Mouse (Mus musculus) liver (tissue): ENCODE data around the gene Tmem30a.

Experiments used
- DNase-seq: peaks from one replicate; pipeline ENCODE4 v3.0.0-alpha.2; 2020; ENCODE audit warnings: mixed read lengths

The Tmem30a gene

DNA sequence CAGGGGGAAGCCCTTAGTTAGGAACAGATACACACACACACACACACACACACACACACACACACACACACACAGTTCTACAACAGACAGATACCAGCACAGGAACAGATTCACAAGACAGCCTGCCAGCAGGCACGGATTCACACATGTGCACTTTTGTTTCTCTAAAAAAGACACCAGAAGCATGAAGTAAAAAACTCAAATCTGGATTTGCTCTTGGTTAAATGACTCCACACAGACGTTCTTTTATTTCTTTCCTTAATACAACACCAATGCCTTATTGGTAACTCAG lies 7.6 kb downstream of the Tmem30a start:
- DNase-seq, result no peak

DNA sequence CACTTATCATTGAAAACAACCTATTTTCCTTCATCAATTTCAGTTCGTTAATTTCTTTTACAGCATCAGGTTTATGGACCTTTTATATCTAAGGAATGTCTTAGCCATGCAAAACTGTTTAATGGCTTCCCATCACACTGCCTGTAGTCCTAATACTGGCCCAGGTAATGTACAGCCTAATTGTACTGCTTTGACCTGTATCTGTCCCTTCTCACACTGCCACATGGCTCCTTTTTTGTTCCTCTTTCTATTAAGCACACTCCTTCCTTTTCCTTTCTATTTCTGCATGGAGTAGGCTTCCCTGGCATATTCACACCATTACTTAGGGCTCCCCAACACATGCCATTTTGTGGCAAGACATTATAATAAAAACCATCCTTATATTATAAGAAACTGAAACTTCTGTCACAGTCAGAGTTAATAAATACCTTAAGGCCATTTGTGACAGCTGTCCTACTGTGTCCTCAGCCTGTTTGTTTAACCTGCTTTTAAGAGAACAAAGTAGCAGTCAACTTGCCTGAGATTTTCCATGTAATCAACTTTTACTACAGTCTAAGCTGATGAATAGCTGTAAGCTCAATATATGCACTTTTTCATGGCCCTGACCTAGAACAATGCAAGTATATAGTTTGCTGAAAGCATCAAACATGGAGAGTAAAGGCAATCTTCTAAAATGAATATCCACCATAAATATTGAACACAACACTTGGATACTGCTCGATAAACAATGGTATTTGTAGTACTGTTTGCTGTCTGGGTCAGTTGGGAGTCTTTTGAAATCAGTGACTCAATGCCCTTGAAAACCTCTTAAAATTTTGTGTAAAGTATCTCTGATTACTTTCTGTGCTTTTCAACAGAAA lies 8.1 kb downstream of the Tmem30a start:
- DNase-seq, result no peak

DNA sequence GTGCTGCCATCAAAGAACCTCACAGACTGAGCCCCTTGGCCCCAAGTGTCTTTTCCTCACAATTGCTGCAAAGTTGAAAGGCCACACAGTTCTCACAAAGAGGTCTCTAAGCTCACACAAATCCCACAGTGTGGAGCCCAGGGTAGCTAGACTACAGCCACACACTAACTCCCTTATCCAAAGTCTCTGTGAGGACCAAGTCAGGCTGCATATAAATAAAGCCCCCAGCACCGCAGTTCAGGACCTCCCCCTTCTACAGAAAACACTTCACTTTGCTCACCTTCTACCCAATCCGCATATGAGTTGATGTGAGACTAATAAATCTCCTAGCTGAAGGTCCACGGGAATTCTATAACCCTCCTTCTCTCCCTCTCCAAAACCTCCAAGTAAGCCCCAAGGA lies 8.9 kb downstream of the Tmem30a start:
- DNase-seq, result no peak

DNA sequence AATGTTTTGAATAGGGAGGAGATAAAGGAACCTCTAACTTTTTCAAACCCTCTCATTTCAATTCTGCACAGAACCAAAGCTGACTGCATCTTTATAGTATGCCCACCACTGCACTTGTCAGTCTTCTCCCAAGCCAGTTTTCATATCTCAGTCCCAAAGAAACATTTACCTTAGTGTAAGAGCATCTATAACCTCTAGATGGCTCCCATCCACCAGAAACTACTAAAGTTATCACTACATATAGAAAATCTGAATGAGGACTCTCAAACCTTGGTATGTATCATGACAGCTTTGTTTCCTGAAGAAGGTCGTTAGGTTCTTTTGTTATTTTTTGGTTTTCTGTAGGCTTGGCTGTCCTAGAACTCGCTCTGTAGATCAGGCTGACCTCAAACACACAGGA lies 14.0 kb downstream of the Tmem30a start:
- DNase-seq, result no peak

DNA sequence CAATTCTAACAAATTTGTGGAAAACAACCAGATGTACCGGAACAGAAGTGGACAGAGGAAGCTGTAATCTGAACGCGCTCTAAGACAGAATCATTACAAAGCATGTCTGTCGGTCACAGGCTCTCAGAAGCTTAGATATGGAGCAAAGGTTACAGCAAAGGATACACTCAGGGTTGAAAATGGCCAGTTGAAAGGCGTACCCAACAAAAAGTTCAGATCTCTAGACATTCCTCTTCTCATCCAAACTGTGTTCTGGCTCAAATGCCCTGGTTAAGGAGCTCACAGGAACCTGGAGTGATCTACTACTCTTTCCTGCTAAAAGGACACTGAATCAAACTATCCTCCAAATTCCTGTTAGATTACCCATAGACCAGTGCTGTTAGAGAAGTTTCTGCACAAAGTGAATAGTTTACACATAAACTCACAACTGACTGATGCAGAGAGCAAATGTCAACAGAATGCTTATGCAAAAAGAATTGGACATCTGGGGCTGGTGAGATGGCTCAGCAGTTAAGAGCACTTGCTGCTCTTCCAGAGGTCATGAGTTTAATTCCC lies 26.2 kb downstream of the Tmem30a start:
- no peak for DNase-seq

DNA sequence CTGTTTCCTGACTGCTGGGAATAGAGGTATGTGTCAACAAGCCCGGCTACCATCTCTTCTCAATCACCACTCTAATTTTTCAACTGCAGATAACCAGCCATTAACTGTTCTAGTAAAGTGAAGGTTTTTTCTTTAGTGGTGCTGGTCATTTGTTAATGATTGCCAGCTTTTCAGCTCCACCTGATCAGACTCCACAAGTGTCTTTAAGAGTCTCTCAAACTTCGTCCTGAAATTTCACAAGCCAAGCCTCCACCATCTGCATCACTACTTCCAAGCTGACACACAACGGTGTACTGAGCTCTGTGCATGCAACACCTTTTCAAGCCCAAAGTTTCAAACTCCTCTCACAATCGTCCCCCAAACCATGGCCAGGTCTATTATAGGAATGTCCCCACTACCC lies 28.0 kb downstream of the Tmem30a start:
- DNase-seq, result no peak

DNA sequence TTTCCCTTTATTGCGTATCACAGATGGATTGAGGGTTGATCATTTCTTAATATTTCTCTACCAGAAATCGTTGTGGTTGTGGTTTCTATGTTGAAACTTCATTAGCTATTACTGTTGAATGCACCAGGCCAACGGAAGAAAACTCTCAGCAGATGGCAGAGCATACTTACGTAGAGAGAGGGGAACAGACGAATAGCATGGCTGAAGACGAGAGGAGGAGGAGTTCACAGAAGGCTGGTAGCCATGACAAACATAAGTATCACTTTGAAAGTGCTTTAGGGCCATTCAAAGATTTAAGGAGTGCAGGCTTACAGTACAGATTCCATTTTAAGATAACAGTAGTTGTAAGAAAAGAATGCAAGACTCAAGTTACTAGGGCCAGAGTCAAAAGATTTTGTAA lies 30.8 kb downstream of the Tmem30a start:
- no peak for DNase-seq

DNA sequence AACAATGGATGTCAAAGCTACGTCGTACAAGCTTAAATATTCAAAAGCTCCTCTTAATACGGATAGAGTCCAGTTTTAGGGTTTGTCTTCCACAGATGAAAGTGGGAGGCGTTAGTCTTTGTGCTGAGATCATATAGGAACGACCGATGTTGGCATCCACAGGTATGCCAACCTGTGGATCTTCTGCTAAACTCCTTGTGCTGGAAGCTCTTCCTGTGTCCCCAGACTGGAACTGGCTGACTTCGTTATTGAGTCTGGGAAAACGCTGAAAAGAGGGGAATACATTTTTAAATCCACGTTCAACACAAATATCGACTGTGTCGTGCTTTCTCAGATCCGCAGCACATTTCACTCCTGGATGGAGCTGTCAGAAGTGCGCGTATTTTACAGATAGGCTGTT lies 33.2 kb downstream of the Tmem30a start:
- DNase-seq, result no peak

DNA sequence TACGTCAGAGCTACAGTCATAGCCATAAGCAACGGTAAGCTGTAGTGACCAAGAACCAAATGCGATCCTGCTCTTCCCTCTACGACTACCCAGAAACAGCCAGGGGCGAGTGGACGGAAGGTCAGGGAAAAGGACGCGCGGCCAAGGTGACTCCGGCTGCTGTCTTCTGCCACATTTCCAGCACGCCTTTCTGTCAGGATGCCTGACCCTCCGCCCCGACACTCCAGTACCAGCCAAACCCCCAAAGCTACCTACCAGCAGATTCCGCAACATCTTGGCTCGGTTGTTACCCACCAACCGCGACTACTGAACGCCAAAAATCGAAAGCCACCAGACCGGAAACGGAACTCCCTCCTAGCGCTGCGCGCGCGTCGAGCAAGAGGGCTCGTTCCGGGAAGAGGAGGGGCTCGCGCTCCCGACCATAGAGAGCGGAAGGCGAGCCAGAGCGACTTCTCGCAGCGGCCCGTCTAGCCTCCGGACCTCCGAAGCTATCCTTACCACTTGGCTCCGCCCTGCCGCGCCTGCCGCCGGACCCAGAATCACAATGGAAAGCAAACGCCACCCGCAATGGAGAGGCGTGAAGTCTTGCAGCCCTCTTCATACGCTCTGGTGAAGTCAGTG lies 33.8 kb downstream of the Tmem30a start, which contains the start of gene Cox7a2:
TSS of gene Cox7a2 (minus strand) at position 494 of the 621 bp plus-strand sequence.
- DNase-seq, result peak; percentile 95

DNA sequence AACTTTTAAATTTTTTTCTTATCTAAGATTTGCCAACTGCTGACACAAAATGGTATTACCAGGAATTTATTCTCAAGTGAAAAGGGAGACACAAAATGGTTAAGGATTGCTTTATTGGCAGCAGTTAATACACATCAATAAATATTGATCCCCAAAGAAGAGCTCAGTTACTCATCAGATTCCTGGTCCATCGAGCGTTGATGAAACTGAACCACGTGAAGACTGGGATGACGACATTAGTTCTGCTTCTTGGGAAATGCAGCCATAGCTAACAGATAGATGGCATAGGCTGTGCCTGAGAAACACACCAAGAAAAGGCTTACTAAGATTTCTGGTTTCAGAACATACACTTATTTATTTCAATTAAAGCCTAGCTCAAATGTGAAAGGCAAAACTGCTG lies 38.0 kb downstream of the Tmem30a start:
- DNase-seq, result no peak

DNA sequence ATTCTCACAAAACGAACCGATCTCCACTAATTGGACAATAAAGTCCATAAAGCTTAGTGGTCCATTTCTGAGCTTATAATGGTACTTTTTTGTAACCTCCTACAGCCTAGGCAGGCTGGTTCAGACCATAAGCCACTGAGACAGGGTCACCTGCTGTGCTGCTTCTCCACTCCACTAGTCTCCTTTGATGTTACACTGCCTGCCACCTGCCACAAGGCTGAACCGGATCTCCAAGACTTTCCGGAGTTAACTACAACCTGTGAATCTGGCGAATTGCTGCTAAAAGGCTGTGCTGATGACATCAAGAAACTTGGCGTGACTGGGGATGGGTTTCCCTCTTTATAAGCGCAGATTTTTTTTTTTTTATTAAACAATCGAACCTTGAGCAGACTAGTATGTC lies 41.5 kb downstream of the Tmem30a start:
- no peak for DNase-seq

DNA sequence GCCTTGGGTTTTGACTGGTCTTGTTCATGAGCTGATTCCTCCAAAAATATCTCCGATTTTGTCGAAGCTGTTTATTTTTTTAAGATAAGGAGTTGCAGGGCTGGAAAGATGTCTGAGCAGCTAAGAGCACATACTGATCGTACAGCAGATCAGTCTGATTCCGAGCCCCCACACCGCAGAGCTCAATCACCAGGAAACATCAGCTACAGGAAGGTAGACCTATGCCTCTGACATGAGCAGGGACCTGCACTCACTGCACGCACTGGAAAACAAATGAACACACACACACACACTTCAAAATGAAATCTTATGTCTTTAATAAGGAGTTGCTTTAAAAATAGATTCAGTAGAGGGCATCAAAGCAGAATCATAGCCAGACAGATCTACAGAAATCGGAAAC lies 42.6 kb downstream of the Tmem30a start:
- no peak for DNase-seq

DNA sequence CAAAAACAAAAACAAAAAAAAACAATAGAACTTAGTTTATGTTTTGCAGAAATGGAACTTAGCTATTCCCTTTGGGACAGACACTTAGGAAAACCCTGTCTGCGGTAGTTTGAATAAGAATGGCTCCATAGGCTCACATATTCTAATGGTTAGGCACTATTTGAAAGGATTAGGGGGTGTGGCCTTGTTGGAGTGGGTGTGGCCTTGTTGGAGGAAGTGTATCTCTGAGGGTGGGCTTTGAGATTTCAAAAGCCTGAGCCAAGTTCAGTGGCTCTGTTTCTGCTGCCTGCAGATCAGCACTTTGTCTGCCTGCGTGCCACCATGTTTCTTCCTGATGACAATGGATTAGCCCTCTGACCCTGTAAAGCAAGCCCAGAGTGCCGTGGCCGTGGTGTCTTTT lies 48.3 kb downstream of the Tmem30a start:
- DNase-seq, result no peak

DNA sequence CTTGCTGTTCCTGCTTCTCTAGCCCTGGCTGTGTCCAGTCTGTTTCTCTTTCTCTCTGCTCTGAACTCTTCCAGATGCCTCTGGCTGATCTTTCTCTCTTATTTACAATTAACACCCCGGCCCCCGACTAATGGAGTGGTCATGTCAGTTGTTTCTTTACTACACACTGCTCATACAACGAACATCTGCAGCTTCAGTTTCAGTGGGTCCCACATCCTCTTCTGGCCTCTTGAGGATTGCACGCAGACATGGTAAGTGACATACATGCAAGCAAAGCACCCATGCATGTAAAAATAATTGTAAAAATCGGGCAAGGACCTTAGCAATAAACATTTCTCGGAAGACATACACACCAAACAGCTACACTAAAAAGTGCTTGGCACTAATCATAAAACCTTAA lies 57.7 kb downstream of the Tmem30a start:
- DNase-seq, result no peak

DNA sequence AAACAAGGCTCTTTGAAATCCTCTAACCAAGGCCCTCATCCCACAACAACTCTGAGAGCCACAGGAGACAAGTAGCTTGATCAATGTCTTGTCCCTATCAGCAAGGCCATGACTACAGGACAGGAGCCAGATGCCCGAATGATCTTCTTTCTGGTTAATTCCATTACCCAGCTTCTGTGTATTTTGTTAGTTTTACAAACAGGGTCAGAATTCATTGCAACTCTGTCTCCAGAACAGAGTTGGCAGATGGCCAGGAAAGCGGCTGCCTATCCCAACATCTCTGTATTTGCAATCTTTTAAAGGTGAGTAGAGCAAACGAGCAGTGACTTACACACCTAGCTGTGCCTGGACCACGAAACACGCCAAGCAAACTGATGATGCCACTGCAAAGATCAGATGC lies 63.0 kb downstream of the Tmem30a start:
- no peak for DNase-seq

DNA sequence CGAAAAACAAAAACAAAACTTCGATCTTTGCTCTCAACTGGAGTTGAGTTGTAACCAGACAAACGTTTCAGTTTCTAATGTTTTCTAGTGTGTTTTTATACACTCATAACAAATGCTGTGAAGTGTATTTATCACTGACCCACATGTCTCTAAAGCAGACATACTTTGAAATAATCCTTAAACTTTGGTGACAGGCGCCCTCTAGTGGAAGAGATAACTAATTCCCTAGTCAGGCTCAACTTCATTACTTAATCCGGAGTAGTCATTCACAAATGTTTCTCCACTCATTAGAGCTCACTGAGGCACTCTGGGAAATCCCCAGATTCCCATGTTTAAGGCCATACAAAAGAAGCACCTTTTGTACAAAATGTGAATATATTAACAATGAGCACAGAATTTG lies 70.2 kb downstream of the Tmem30a start:
- no peak for DNase-seq

DNA sequence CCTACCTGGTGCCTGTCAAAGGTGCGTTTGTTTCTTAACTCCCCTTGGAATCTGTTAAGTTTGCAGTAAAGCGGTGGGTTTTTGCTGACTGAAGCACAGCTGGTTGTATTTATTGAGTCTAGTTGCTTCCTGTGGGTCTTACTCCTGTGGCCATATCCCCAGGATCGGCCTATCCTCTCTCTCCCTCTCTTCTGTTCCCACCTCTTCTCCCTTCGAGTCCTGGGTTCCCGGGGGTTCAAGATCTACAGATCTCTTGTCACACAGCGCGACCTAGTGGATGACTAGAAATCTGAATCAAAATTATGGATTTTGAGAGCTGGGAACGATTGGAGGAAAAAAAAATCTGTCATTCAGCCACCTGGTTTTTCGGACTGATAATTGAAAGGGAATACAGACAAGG lies 72.3 kb downstream of the Tmem30a start:
- peak; percentile 30 for DNase-seq

DNA sequence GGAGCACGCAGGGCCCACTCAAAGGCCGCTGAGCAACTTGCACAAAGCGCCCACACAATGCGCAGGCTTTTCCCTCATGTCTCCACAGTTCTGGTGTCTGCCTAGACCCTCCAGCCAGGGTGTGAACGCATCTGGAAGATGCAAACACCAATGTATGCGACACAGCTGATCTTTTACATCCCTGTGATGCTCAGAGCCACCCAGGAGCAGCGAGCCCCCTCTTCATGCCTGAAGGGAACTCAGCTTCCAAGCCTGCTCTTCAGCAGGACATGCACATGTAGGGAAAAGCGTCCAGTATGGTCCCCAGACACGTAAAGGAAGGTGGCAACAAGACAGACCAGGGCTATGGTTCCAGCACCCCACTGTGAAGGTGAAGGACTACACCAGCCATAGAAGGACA lies 73.2 kb downstream of the Tmem30a start:
- DNase-seq, result no peak

DNA sequence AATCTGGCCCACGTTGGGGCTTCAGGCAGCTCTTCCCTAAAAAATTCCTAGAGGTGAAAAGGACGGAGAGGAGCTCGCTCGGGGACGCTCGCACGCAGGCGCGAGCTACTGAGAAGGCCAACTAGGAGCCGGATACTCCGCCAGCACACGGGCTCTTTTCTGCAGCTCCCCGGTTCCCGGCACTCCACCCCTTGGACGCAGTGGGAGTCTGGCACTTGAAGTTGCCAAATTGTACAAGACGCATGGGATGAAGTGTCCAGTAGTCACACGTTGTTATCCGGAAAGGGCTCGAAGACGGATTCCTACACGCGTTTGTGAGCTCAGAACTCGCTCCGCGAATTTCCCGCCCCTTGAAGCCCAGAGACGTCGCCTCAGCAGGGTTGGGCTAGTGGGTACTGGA lies 73.9 kb downstream of the Tmem30a start:
- DNase-seq, result no peak
